Mouse (Mus musculus) neural tube, embryonic 14.5 days (tissue): ENCODE measurements around the gene Mtf1. TPM values are rescaled to one million over a fixed set of nuclear protein-coding genes. Genes with fewer than 3 reads are reported as not detected.
A peak's percentile ranks its signal among the peaks of the same experiment; 100 is the strongest.

Source experiments
- ATAC-seq: fragments of 200-750 bp; cut with Nextera tagmentation; 2 replicates; pipeline ENCODE4 v1.8.0; 2017; ENCODE audit warnings: low read depth, mild to moderate bottlenecking, moderate TSS enrichment, moderate library complexity
- H3K27ac ChIP-seq: fragments of 300-500 bp; sonication (generic); 2 replicates; pipeline ENCODE4 v1.5.1; 2014; ENCODE audit warnings: low read depth, mild to moderate bottlenecking, control low read depth, low read length, moderate library complexity, mixed read lengths
- H3K27me3 ChIP-seq: fragments of 300-500 bp; sonication (generic); 2 replicates; pipeline ENCODE4 v1.6.1; 2014; ENCODE audit warnings: low read length; ENCODE audit not compliant: control insufficient read depth, insufficient read depth
- H3K36me3 ChIP-seq: fragments of 300-500 bp; sonication (generic); 2 replicates; pipeline ENCODE4 v1.6.1; 2014; ENCODE audit warnings: low read length, mixed read lengths; ENCODE audit not compliant: control insufficient read depth, insufficient read depth
- H3K4me1 ChIP-seq: fragments of 300-500 bp; sonication (generic); 2 replicates; pipeline ENCODE4 v1.6.1; 2014; ENCODE audit warnings: low read length; ENCODE audit not compliant: control insufficient read depth, insufficient read depth
- H3K4me2 ChIP-seq: fragments of 300-500 bp; sonication (generic); 2 replicates; pipeline ENCODE4 v1.6.1; 2014; ENCODE audit warnings: mild to moderate bottlenecking, low read depth, low read length, control low read depth
- H3K4me3 ChIP-seq: fragments of 300-500 bp; sonication (generic); 2 replicates; pipeline ENCODE4 v1.5.1; 2014; ENCODE audit warnings: low read depth, low read length, control low read depth, mixed read lengths
- H3K9ac ChIP-seq: fragments of 300-500 bp; sonication (generic); replicated peaks from 2 replicates; pipeline ENCODE4 v1.6.1; 2014; ENCODE audit warnings: low read depth, mild to moderate bottlenecking, control low read depth, low read length, mixed read lengths
- H3K9me3 ChIP-seq: fragments of 300-500 bp; sonication (generic); 2 replicates; pipeline ENCODE4 v1.6.1; 2016; ENCODE audit warnings: low read length; ENCODE audit not compliant: control insufficient read depth
- whole genome bisulfite sequencing: fragments of 180-500 bp; shearing (Covaris S2); extraction: QIAGEN DNeasy Blood & Tissue Kit; methylation state at CpG from one replicate; pipeline ENCODE4 v1.1.7; 2014; 5-methylcytosine and 5-hydroxymethylcytosine counted together
- polyA plus RNA-seq: library from polyadenylated mRNA; unstranded; fragments of >200 nt; fragmentation: Nextera tagmentation; extraction: Ambion mirVana; gene quantifications from 2 replicates; pipeline ENCODE4 v1.2.1, GENCODE M21; 2014

Mtf1 gene
- polyA plus RNA-seq: 10.2 and 11.9 TPM in 2 replicates

DNA sequence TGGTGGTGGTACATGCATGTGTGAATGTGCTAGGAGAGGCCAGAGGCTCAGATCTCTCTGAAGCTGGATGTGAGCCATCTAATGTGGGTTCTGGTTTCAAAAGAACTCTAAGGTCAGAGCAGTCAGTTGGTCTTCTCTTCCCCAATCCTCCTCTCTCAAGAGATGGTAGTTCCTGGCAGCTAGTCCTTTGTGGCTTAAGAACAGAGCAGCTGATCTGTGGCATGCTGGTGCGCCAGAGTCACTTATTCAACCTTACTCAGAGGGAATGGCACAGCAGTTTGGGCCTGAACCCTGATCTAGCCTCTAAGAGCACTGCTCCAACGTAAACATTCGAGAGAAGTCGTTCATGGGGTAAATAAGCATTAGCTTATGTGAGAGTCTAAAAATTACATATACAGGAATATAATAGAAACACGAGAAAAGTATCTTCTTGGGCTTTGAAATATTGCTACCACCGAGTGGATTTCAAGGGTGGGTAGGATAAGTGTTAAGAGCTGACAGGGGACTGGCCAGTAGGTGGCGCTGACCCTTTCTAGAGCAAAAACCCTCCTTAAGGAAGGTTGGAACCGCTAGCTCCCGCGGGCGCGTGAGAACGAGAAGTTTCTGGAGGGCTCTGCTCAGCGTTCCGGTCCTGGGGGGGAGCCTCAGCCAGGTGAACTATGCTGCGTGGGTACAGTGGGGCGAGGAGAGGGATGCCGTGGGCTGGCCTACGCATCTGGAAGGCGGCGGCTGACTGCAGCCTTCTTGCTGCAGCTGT is at the start of gene Mtf1:
TSS of gene Mtf1 (plus strand) at position 553 of the 757 bp plus-strand sequence.
- ATAC-seq: peak; percentile 86
- Histone ChIP-seq H3K27me3 (no peaks in the 10 kb centered on the region), H3K4me2 (peak within 1 kb of the TSS; percentile 85), H3K9me3 (no peaks in the 10 kb centered on the region), H3K36me3 (peaks cover 23% of the 10 kb centered on the region), H3K4me1 (peaks cover 10% of the 10 kb centered on the region; the same call in 1 of the 2 replicates), H3K4me3 (peak within 1 kb of the TSS; percentile 82), H3K9ac (peak within 1 kb of the TSS; percentile 76), H3K27ac (peak within 1 kb of the TSS; percentile 91)
- 2% methylated on average over 21 of the region's 21 CpGs for WGBS

DNA sequence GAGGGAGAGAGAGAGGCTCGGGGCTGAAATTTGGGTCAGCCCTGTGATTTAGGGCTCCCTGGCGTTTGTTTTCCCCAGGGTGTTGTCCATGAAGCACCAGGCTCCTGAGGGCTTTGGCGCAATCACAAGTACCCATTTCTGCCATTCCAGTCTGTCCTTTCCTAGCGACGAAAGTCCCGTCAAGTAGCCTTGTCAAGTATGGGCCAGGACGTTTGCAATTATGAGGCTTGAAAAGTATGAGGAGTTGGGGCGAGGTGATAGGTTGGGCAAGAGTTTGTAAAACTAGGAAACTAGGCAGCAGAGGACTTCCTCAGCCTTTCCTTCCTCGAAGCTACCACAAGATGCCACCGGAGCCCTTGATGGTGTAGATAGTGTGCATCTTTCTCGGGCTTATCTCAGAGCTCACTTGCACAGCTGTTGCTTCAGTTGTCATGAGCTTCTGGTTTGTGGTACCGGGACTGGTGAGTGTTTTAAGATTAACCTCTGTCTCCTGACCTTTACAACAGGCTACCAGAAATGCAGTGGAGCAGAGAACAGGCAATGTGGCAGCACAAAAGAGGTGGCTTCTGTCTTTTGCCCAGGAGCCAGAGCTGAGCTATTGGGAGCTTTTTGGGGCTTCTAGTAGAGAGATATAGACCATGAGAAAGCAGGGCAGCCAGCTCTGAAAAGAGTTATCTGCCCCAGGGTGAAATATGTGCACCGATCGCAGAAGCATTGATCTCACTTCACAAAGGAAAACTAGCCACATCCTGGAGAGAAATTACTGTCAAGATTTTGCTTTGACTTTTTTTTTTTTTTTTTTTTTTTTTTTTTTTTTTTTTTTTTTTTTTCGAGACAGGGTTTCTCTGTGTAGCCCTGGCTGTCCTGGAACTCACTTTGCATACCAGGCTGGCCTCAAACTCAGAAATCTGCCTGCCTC is 49.4 kb upstream of the Mtf1 start:
- Histone ChIP-seq H3K4me3 (peak overlapping the region; percentile 65), H3K27me3 (no peaks in the 10 kb centered on the region), H3K9me3 (no peaks in the 10 kb centered on the region), H3K27ac (no peak overlapping the region), H3K9ac (peak overlapping the region; percentile 65; the same call in 1 of the 2 replicates), H3K4me1 (peaks cover 8% of the 10 kb centered on the region; the same call in 1 of the 2 replicates), H3K36me3 (peaks cover 6% of the 10 kb centered on the region; the same call in 1 of the 2 replicates), H3K4me2 (peak overlapping the region; percentile 84)
- 17% methylated on average over 15 of the region's 15 CpGs for WGBS
- ATAC-seq: no peak

DNA sequence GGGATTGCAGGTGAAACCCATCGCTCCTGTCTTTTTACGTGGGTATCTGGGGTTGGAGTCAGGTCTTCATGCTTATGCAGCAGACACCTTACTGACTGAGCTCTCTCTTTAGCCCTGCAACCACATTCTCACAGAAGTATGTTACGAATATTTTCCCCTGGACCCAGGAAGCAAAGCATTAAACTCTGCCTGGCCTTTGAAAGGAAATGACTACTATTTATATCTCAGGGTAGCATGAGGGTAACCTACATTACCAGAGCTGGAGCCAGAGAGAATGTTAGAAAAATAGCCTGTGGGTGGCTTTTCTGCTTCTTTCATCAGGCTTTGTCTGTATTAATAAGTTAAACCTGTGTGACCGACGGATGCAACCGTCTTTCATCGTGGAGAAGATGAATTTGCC is 46.4 kb upstream of the Mtf1 start:
- no peak overlapping the region for H3K9ac ChIP-seq
- peaks cover 8% of the 10 kb centered on the region; the same call in 1 of the 2 replicates for H3K4me1 ChIP-seq
- H3K4me3 ChIP-seq: no peak overlapping the region
- no peaks in the 10 kb centered on the region for H3K27me3 ChIP-seq
- H3K9me3 ChIP-seq: no peaks in the 10 kb centered on the region
- H3K36me3 ChIP-seq: no peaks in the 10 kb centered on the region
- no peak overlapping the region for H3K4me2 ChIP-seq
- 76% methylated on average over 7 of the region's 7 CpGs for WGBS
- no peak overlapping the region for H3K27ac ChIP-seq
- ATAC-seq: no peak

DNA sequence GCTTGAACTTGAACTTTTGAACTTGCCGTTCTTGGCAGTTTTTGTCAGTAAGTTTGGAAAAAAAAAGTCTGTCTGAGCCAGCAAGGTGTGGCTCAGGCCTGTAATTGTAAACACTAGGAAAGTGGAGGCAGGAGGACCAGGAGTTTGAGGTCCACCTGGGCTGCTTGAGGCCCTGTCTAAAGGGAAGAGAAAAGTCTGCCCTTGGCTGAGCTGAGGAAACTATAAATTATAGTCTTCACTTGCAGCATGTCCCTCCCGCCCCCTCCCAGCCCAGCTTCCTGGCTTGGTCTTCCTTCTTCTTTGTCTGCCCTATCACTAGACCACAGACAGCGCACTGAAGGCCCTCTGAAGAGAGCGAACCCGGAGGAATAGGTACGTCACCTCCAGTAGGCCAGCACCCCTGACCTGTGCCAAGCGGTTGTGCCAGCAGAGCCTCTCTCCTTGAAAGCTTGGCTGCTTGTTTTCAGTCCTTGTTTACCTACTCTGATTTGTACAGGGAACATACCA is 42.5 kb upstream of the Mtf1 start:
- no peak overlapping the region for H3K4me3 ChIP-seq
- H3K36me3 ChIP-seq: no peaks in the 10 kb centered on the region
- no peak overlapping the region for H3K27ac ChIP-seq
- no peaks in the 10 kb centered on the region for H3K9me3 ChIP-seq
- H3K4me1 ChIP-seq: no peaks in the 10 kb centered on the region
- H3K27me3 ChIP-seq: no peaks in the 10 kb centered on the region
- no peak overlapping the region for H3K9ac ChIP-seq
- ATAC-seq: no peak
- no peak overlapping the region for H3K4me2 ChIP-seq
- WGBS: 73% methylated on average over 7 of the region's 7 CpGs

GRCm38 (mm10) chr4:124761201-124761600 is 40.7 kb upstream of the Mtf1 start:
- no peaks in the 10 kb centered on the region for H3K4me1 ChIP-seq
- no peak overlapping the region for H3K4me2 ChIP-seq
- ATAC-seq: no peak
- H3K9ac ChIP-seq: no peak overlapping the region
- no peaks in the 10 kb centered on the region for H3K27me3 ChIP-seq
- H3K36me3 ChIP-seq: no peaks in the 10 kb centered on the region
- WGBS: 54% methylated on average over 1 of the region's 1 CpGs
- H3K4me3 ChIP-seq: no peak overlapping the region
- no peak overlapping the region for H3K27ac ChIP-seq
- no peaks in the 10 kb centered on the region for H3K9me3 ChIP-seq

DNA sequence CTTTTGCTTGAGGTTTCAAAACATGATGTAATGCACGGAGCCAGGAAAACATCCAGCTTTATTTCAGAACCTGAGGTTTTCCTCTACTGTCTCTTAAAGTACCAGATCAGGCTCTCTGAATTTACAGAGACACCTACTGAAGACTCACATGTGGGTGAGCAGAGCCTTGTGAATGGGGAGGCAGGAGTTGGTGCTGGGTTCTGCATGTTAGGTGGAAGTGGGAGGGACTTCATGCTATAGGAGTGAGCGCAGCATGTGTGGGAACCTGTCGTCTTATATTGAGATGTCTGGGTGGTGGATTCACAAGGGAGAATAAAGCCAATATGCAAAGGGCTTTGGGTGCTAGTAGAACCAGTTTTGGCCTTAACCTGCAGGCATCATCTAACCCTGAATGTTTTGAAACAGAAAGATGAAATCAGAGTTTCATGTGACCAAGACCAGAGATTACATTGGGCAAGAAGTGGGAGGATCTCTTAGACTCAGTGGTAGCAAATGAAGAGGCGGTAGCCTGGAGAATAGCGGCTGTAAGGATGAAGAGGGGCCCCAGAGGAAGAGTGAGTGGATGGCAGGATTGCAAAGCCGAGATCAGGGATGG is 38.9 kb upstream of the Mtf1 start:
- 89% methylated on average over 6 of the region's 6 CpGs for WGBS

DNA sequence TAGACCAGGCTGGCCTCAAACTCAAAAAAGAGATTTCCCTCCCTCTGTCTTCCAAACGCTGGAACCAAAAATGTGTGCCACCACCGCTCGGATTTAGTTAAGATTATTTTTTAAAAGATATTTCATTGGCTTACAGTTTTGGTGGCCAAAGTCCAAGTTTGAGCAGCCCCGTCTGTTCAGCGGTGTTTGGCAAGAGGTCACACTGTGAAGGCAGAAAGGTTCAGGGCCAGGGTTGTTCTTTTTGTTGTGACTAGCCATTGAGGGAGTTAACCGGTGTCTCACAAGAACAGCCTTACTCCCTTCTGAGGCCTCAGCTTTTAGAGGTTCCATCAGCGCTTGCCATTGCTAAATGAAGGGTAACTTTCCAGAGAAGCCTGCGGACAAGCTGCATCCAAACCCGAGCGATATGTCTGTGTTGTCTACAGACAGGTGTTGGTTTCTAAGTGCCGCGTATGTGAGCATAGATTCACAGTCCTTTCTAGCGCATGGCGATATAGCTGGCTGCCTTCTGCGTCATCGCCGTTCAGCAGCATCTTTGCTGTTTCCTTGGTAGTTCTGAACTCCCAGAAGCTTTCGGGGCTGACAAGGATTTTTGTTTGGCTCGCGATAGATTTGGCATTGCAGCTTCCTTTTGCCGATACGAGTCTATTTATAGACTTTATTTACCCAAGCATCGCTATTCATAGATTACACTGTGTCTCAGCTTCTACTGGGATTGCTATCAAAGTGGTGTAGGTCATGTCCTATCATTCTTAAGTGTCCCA is 35.9 kb upstream of the Mtf1 start:
- Histone ChIP-seq H3K27me3 (no peaks in the 10 kb centered on the region), H3K9ac (no peak overlapping the region), H3K4me3 (no peak overlapping the region), H3K4me2 (no peak overlapping the region), H3K36me3 (no peaks in the 10 kb centered on the region), H3K9me3 (no peaks in the 10 kb centered on the region), H3K27ac (no peak overlapping the region), H3K4me1 (no peaks in the 10 kb centered on the region)
- 93% methylated on average over 23 of the region's 23 CpGs for WGBS
- no peak for ATAC-seq

More for the DNA sequence above, 38.9 kb upstream of the Mtf1 start:
- Histone ChIP-seq H3K4me2 (no peak overlapping the region), H3K9me3 (no peaks in the 10 kb centered on the region), H3K9ac (no peak overlapping the region), H3K27ac (no peak overlapping the region), H3K36me3 (no peaks in the 10 kb centered on the region), H3K4me3 (no peak overlapping the region), H3K27me3 (no peaks in the 10 kb centered on the region), H3K4me1 (no peaks in the 10 kb centered on the region)
- ATAC-seq: no peak

GRCm38 (mm10) chr4:124766566-124766940 is 35.4 kb upstream of the Mtf1 start:
- Histone ChIP-seq H3K27ac (no peak overlapping the region), H3K4me3 (no peak overlapping the region), H3K27me3 (no peaks in the 10 kb centered on the region), H3K9me3 (no peaks in the 10 kb centered on the region), H3K4me2 (no peak overlapping the region), H3K36me3 (no peaks in the 10 kb centered on the region), H3K4me1 (no peaks in the 10 kb centered on the region), H3K9ac (no peak overlapping the region)
- no peak for ATAC-seq
- WGBS: 90% methylated on average over 2 of the region's 2 CpGs
